Mouse (Mus musculus) MN1 (cell line): ENCODE data around the gene Hdgfl2.
A peak's percentile ranks its signal among the peaks of the same experiment; 100 is the strongest.

Experiments
- DNase-seq: peaks from one replicate; pipeline ENCODE4 v3.0.0-alpha.2; 2016; ENCODE audit warnings: low spot score

Hdgfl2 gene

DNA sequence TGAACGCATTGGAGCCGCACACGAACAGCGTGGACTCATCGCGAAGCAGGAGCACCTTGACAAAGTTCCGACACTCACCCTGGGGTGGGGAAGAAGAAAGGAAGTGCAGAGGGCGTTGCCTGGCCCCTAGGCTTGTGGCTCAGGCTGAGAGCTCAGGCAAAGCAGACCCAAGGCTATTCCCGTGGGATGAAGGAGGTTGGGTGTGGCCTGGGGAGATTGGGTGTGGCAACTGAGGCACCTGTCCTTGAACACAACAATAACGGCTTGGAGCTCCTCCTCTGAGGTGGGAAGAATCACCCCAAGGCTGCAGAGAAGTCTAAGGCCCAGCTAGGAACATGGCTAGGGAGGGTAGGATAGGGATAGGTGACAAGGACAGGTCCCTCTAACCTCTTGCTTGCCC, 51.7 kb downstream of the Hdgfl2 start:
- no peak for DNase-seq

DNA sequence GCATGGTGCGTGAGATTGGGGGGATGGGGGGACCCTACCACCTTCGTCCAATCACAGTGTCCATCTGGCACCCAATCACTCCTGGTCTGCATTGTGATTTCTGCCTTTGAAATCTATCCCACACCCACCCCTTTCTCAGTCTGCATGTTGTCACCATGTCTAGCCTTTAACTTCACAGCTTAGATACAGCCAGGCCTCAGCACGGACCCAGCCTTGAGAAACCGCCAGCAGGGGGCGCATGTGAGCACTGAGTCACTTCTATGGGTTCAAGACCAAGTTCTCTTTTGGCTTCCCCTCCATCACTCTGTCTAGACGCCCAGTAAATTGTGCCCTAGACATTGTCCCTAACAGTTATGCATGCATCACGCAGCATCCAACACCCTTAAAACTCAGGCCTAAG, 52.4 kb downstream of the Hdgfl2 start:
- DNase-seq = peak; percentile 69

DNA sequence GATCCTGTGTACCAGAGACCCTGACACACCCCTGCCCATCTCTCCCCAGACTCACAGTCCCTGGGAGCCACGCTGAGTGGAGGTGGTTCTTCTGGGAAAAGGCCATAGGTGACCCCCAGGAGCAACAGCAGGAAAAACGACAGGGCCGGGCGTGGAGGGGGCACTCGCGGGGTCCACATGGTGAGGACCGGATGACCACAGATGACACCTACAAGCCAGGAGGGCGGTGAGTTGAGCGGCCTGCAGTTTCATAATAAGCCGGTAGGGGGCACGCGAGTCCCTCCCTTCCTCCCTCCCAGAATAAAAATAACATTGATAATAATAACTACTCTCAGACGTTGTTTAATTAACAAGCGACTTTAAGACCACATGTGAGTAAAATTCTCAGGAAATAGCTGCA, 53.2 kb downstream of the Hdgfl2 start:
- peak; percentile 70 for DNase-seq

DNA sequence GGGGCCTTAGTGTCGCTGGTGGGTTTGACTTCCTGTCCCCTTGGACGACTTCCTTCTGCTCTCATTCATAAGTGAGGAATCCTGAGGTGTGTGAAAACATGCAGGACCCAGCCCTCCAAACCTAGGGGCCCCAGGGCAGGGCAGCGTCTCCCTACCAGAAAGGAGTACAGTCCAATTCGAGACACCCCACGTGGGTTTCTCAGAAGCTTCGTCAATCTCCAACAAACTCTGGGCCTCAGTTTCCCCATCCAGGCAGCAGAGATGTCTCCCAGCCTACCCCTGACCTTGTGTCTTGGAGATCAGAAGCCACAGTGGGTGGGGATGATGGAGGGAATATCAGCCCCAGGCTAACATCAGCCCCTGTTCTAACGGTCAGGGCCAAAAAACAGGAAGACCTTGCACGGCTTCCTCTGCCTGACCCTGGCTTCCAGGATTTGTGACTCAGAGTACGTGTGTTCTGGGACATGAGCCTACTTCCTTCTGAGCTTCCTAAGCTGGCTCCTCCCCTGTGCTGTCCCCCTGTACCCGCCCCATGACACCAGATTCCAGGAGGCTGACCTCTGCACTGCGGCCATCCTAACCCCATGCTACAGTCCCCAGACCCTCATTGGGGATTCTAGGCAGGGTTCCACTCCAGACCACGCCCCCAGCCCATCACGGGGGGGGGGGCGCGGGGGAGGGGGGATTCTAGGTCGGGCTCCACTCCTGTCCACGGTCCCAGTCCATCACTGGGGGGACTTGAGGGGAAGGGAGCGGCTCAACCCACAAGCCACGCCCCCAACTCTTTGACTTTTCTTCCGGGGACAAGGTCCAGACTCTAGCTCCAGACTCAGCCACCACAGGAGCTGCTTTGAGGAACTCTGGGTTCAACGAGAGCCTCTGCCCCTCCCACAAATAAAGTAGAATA, 54.3 kb downstream of the Hdgfl2 start:
- DNase-seq = peak; percentile 74

DNA sequence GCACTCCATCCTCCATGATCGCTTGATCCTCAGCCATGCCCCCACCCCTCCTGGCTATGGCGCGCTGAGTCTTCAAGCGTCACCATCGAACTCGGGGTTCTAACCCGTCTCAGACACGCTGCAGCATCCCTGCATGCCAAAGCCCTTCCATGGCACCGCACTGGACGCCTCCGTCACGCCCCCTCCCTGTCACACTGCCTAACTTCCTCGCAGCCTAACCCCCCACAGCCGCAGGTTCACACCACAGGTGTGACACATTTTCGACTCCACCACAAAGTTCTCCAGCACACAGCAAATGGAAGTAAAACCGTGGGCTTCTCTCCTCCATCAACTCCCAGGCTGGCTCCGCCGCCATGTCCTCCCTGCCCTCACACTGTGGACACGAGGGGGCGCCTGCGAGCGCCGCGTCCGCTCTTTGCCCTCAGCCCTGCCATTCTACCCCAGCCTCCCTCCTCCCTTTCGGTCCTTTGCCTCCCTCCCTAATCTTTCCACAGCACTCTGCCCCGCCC, 55.1 kb downstream of the Hdgfl2 start:
- peak; percentile 74 for DNase-seq

GRCm38 (mm10) chr17:56136558-56136957, 57.1 kb downstream of the Hdgfl2 start:
- no peak for DNase-seq

DNA sequence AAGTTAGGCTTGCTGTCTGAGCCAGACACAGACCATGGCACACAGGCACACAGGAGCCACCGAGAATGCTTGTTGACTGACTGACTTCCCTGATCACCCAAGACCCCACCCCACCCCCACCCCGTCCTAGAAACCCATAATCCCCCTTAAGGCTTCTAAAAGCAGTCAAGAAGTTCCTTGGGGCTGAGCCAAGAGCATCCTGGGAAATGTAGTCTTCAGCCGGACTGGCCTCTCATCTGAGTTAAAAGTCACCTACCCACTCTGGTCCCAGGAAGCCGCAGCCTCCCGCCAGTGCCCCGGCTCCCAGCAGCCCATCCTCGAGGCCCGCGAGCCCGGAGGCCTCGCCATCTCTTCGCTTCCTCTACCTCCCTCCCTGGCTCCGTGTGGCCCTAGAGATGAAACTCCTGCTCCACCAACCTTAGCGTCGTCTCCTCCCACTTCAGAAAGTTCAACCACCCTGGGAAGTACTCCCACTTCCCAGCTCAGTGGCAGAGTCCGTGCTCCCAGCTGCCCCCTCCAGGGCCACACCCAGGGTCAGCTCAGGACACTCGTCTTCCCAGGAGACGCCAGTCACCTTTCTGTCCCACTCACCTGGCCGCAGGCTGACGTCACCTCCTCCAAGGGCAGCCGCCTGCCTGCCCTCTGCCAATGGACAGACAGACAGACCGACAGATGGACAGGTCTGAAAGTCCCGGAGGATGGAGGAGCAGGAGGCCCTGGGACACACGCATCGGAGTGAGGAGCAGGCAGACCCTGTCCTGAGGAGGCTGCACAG, 58.6 kb downstream of the Hdgfl2 start:
- DNase-seq = no peak

DNA sequence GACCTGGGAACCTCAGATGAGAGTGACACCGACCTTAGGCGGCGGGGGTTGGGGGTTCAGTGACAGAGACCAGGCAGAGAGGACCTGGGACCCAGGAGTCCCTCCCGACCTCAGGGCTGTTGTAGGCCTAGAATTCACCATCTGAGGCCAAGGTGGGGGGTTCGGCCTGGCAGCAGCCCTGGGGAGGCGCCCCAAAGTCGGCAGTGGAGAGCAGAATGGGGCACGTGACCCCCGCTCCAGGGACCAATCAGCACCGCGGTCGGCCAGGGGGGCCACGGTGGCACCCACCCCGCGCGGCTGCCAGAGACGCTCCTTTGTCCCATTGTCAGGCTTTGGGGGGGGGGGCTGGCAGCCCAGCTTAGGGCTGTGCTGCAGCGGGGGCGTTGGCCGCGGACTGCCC, 59.9 kb downstream of the Hdgfl2 start:
- no peak for DNase-seq

GRCm38 (mm10) chr17:56139858-56140595, 60.6 kb downstream of the Hdgfl2 start, which contains the start of gene Sema6b:
Gene Sema6b, minus strand, starts transcription at chr17:56140343.
- peak; percentile 62 for DNase-seq

DNA sequence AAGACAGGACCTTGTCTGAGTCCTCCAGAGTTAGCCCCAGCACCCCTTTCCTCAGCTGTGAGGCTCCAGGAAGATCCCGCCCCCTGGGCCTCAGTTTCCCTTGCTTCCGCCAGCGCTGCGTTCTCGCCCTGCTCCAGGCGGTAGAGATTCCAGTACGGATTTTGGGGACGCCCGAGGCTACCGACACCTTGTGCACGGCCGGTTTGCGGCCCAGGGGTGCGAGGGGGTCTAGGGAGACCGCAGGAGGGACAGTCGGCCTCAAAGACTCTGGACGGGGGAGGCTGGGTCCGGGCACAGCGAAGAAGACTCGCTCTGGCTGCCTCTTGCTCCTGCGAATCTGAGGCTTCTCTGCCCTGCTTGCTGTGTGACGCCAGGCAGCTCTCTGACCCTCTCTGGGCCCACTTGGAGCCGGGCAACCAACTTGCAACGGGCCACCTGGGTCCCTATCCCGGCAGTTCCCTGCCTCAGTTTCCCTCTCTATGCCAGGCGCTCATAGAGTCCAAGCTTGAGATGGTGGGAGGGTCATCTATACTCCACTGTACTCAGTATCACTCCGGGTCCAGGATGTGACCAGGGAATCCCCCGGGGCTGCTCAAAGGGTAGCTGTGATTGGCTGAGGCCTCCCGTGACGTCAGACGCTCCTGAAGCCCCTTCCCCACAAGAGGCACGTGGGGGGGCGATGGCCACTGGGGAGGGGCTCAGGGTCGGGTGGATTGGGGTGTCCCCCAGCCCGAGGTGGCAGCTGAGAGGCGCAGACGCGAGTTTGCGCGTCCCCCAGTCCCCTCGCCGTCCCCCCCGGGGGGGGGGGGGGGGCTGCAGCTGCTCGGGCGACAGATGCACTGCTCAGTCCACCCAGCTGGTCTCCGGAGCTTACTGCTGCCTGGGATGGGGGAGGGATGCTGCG, 62.5 kb downstream of the Hdgfl2 start:
- no peak for DNase-seq

GRCm38 (mm10) chr17:56144546-56144945, 65.1 kb downstream of the Hdgfl2 start:
- no peak for DNase-seq

- no peak for DNase-seq
Measured at GRCm38 (mm10) chr17:56146131-56146530, 66.7 kb downstream of the Hdgfl2 start.

DNA sequence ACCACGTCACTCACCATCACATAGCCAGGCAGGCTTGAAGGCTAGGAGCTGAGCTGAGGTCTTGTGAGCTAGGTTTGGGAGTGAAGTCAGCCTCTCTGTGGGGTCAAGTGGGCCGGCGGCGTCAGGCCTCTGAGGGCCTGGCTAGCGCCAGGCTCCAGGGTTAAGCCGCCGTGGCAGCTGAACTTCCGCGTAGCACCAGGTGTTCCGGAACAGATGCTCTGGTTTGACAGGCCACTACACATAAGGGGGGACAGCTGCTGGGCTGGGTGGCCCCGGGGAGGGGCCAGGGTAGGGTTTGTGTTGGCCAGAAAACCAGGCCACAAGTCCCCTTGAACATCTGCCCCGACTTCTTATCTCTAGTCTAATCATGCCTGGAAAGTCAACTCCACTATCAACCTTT, 68.0 kb downstream of the Hdgfl2 start:
- no peak for DNase-seq

- DNase-seq = no peak
Measured at GRCm38 (mm10) chr17:56148280-56148679, 68.8 kb downstream of the Hdgfl2 start.

GRCm38 (mm10) chr17:56148790-56149618, 69.6 kb downstream of the Hdgfl2 start:
- DNase-seq = no peak

GRCm38 (mm10) chr17:56149897-56150296, 70.5 kb downstream of the Hdgfl2 start:
- DNase-seq = no peak
